Mouse (Mus musculus) monocyte, adult 2 months (primary cell): ENCODE measurements around the gene Hist1h2bc.
"Not testable (repeated sequence)": the region's sequence is repeated elsewhere in the genome, so short reads cannot be mapped to it uniquely, and the experiment has no call there.

Source experiments
- DNase-seq, 2 experiments: peaks; one replicate each; pipeline ENCODE4 v3.0.0; 2022; ENCODE audit warnings: low spot score in 2 of 2, low read depth in 1 of 2

Gene Hist1h2bc

DNA sequence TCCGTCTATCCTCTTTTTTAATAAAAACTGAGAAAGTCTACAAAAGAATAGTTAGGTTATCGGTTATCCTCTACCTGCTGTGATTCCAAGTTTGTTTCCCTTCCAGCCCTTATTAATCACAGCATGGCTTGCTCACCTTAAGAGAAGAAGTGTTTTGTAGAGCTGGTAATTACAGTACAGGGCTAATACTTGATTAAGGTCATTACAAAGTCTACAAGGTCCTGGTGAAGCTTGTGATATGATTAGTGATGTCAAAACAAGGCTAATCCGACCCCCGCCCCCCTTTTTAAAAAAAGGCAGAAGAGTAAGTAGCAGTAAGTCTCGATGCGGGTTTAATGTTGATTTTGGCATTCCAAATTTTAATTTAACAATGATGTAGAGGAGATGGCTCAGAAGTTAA lies 15.0 kb downstream of the Hist1h2bc start:
- DNase-seq = no peak

DNA sequence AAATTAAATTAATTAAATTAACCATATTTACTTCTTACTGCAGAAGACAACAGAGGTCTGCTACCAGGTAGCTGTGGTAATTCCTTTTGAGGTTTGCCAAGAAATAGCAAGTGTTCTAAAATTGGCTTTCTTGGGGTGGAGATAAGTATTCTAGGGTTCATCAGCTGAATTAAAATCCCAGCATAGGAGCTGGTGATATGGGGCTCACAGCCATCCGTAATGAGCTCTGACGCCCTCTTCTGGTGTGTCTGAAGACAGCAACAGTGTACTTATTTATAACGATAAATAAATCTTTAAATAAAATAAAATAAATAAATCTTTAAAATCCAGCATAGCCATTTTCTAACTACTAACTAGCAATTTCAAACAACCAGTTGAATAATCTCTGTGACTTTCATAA lies 15.8 kb downstream of the Hist1h2bc start:
- DNase-seq = no peak

DNA sequence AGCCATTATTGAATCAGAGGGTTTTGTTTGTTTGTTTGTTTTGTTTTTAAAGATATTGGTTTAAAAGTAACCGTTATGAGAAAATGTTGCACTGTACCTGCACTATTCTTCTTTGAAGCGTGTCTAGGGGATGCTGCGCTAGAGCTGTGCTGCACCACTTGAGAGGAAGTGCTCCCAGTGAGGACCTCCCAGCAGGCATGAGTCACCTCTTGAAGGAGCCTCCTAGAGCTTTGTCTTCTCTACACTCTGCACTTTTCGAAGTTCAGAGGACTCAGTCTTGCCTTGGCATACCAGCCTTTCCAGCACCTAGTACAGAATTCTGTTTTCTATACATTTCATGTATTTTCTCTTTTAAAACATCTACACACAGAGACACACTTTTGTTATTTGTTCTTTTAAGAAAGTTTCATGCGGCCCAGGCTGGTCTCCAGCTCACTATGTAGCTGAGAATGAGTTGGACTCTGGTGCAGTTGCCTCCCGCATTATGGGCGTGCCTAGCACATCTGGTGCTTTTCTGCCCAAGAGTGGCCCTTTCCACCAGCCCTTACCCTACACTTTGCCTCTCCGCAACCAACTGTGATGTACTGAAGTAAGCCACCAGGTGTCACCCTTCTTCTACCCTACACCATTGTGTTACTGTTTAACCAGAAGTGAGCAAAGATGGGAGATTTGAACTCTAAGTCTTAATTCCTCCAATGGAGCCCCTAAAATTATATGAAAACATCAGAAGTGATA lies 17.0 kb downstream of the Hist1h2bc start:
- peak in 1 of 2 experiments; percentile 60 for DNase-seq

DNA sequence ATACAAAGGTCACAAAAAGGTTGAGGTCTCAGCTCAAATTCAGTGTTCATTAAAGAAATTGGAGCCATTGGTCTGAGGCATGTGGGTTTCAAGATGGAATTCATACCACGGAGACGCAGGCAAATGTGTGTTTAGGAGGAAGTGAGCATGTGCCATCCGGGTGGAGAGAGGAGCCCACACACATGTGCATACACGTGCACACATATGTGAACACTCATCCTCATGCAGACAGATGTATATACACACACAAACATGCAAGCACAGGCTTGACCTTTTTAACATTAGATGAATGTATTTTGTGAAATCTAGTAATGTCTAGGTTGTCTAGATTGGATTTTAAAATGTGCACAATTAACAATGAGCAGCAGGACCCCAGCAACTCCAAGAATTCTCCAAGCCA lies 18.2 kb downstream of the Hist1h2bc start:
- no peak for DNase-seq

DNA sequence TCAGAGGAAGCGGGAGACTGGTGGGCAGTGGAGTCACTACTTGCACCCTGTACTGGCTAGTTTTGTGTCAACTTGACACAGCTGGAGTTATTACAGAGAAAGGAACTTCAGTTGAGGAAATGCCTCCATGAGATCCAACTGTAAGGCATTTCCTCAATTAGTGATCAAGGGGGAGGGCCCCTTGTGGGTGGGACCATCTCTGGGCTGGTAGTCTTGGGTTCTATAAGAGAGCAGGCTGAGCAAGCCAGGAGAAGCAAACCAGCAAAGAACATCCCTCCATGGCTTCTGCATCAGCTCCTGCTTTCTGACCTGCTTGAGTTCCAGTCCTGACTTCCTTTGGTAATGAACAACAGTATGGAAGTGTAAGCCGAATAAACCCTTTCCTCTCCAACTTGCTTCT lies 18.8 kb downstream of the Hist1h2bc start:
- DNase-seq = not testable (repeated sequence)

DNA sequence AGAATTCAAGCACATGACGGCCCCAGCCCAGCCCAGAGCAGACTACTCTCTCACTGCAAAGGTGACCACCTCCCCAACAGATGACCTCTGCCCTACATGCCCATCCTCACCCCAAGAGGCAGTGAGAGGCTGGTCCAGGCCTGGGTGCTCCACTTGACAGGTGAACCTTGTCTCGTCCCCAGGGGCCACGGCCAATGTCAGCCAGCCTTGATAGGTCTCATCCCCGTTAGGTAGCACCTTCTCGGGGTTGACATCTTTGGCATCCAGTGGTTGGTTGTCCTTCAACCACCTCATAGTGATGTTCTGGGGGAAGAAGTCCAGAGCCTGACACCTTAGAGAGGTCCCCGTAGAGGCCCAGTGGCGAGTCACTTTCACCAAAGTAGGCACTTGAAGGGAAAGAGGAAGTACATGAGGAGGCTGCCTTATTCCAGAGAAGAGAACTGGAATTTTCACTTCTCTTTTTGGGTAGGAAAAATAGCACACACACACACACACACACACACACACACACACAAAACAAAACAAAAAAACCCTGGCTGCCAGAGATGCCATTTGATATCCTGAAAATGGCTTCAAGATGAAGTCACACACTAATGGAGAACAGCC lies 21.9 kb downstream of the Hist1h2bc start:
- DNase-seq = no peak

DNA sequence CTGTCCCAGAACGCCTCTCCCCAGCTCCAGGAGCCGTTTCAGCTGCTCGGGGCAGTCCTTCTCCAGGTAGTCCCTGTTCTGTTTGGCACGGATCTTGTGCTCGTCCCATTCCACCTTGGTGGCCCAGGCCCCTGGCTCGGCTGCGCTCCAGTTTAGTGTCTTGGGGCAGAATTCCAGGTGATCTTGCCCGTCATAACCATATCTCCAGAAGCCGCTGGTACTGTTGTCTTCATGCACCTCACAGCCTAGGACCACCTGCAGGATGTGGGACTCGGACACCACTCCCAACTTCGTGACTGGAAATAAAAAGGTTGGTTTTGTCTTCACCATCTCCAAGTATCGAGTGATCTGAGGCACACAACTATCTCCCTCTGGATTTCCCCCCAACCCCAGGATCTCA lies 22.8 kb downstream of the Hist1h2bc start:
- DNase-seq = no peak

DNA sequence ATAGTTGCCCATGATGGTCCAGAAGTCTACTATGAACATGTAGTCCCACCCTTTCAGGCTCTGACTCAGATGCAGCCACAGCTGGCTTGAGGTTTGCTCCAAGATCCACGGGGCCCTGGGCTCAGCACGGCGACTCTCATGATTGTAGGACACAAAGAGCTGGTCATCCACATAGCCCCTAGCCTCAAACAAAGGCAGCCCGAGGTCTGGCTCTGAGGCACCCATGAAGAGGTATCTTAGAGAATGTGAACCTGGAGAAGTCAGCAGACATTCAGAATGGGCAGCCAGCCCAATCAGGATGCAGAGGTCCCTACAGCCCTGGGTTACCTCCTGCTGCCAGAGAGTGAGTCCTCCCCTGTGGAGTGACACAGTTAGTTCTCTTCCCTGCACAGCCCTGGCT lies 24.0 kb downstream of the Hist1h2bc start:
- no peak for DNase-seq

DNA sequence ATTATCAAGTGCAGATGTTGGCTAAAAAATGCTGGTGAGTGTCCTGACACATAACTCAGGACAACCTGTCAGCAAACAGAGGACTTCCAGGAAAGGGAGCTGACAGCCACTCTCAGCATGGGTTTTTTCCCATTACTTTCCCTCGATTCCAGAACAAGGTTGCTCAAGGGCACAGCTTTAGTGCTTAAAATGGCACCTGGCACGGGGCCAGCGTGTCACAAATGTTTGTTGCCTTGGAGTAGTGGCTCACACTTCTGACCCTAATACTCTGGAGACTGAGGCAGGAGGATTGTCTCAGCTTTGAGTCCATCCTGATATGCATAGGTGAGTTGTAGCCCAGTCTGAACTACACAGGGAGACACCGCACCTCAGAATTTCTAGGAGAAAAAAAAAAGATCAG lies 24.7 kb downstream of the Hist1h2bc start:
- no peak for DNase-seq

DNA sequence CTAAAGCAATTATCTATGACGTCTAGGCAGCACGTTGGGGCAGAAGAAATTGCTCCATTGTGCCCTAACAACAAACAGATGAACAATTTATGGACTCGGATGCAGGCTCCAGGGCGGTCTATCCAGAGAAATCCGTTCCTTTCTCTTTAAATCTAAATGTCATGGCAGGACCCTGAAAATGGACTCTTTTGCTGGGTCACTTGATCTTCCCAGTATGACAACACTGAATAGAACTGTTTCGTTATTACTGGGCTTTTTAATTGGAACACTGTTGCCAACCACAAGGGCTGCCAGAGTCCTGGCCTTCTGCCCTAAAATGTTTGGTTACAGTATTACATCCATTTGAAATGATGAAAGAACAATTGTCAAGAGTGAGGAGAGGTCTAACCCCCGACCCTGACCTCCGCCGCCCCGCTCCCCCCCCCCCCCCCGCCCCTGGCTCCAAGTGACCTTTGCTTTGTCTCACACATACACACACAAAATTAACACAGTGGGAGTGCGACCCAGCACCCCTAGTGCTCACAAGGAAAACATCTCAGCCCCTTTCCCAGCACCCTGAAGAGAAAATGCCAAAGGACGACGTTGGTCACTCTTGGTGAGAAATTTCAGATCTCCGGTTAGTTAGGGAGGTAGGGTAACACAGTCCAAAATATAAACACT lies 25.8 kb downstream of the Hist1h2bc start:
- no peak for DNase-seq

DNA sequence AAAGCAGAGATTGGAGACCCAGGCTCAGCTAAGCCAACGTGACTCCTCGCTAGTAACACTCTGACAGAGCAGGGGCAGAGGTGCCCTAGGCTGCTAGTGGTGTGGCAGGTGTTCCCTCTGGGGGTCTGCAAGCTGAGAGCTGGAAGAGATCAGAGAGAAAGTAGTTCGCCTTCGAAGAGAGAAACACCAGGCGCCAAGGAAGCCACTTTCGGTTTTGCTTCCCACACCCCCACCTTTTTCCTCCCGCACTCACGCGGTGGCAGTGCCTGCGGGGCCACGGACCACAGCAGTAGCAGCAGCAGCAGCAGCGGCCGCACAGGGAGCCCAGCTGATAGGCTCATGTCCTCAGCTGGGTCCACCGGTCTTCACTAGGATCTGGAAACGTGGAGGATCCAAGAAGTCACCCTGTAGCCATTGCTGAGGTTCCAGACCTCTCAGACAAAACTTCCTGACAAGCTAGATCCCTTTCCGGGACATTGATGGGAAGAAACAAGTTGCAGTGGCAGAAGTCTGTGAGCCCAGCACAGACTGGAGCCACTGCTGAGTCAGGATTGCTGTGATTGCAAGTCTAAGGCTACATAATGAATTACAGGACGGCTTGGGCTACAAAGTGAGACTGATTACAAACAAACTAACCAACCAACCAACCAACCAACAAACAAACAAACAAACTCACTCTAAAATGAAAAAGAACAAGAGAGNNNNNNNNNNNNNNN lies 26.5 kb downstream of the Hist1h2bc start, which contains the start of gene Hfe:
Gene Hfe (minus strand): TSS at position 481 of the 716 bp plus-strand sequence.
- DNase-seq = peak in 1 of 2 experiments; percentile 38

DNA sequence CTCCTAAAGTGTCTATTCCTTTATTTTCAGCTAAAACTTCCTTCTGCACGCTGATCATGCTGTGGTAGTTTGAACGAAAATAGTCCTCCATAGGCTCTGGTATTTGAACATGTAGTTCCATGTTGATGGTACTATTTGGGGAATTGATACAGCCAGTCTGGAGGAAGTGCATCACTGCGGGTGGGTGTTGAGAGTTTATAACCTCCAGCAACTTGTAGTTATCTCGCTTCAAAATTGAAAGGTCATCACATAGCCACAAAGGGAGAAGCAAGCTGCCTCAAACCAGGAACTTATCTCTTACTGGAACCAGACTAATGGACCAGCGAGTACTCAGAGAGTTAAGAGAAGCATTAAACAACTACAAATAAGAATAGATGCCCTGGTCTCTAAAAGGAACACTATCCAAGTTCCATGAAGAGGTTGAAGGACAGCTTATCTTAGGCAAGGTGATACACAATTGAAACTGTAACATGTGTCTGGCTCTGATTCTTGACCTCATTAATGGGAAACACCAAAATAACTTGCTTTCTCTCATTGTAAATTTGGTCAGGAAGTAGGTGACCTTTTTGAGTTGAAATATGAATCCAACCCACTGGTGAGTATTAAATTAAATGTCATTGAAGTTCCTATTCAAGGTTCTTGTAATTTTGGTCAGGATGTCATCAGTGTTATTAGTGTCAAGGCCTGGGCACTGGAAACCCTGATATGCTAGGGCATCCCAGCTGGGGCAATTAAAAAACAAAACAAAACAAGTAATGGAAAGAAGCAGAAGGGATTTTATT lies 32.5 kb downstream of the Hist1h2bc start:
- no peak for DNase-seq

DNA sequence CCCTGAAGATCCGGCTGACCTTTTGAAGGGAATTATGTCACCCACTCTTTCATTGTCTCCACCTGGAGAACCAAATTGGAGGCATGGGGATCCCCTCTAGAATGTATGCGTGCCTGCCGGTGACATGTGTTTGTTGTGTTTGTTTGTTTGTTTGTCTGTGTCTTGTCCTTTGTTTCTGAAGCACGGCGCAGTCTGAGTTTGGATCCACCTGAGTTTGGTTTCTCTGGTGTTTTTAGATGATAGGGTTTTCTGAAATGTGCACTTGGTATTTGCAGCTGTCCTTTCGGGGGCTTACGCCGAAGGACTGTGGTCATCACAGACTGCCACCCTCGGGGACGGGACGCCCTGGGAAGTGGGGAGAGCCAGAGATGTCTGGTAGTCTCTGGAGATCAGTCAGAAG lies 33.2 kb downstream of the Hist1h2bc start:
- no peak for DNase-seq

DNA sequence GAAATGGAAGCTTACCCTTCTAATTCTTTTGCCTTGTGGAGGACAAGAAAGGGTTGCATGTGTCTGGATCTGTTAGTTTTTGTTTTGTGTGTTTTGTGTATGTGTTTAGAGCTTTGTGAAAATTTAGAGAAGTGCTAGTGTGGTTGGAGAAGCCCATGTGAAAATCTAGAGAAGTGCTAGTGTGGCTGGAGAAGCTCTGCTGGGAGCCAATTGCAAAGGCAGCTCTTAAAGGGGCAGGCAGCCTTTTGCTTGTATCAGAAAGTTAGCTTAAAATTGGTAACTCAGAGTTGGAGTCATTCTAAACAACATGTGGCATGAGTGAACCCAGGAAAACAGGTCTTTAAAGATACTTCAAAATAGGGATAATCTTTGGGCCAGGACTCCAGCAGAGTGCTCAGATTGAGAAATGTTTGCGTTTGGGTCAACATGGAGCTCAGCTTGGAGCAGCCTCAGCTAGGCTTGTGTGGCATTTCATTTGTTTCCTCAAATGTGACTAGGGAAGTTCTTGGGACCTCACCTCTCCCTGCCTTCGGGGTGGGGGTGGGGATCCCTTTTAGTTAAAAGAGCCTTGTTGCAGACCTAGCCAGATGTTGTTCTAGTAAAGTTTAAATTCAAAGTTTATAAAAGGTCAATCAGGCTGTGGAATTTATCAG lies 33.7 kb downstream of the Hist1h2bc start:
- not testable (repeated sequence) for DNase-seq

DNA sequence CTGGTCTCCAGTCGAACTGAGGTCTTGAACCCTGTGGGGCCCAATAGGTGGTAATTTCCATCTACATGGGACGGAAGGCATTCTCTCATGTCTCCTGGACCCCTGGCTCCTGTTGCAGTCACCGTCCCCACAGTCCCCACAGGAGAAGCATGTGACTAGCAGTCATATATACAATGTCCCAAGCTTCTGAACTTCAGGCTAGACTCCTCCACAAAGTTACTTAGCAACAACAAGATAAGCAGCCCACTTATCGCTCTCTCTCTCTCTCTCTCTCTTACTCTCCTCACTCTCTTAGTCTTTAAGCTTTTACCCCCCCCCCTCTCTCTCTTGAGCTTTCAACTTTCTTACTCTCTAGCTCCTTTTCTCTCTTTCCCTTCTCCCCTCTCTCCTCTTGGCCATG lies 40.2 kb downstream of the Hist1h2bc start:
- DNase-seq = no peak

DNA sequence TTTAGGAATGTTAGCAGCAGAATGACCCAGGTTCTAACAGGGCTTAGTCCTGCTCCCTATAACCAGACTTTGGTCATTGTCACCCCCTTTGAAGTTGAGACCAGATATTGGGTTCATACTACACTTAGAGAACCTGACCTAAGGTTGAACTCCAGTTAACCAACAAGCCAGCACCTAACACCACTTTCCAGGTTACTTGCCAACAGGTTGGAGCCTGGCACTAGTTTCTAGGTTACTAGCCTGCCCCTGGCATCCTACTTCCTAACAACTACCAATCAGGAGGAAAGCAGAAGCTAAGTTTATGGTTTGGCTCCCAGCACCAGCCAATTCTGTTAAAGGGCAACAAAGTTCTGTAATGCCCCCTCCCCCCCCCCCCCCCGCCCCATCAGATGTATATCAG lies 41.2 kb downstream of the Hist1h2bc start:
- no peak for DNase-seq

DNA sequence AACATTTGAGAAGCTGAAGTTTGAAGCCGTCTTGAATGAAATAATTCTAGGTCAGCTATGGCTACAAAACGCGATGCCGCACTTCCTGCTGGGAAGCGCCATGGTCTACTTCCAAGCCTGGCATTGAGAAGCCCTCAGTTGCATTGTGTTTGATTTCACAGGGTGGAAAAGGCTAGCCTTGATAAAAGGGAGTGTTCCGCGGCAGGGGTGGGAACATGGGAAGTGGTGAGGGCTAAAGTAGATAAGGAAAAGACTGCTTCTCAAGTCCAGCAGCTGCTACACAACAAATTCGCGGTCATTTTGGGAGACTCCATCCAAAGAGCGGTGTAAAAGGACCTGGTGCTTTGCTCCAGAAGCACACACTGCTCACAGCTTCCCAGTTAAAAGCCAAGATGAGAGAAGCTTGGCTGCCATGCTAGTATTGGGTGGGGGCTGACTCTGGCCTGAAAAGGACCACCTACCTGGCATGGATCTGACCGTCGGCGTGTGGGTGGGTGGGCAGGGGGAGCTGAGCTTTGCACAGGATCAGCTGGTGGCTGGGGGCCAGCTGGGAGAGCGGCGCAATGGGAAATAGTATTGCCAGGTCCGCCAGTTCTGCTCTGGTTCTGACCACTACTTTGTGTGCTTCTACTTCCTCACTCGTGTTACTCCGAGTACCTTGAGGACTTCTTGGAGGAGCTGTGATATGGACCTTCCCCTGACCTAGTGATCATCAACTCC lies 44.6 kb downstream of the Hist1h2bc start:
- no peak for DNase-seq

DNA sequence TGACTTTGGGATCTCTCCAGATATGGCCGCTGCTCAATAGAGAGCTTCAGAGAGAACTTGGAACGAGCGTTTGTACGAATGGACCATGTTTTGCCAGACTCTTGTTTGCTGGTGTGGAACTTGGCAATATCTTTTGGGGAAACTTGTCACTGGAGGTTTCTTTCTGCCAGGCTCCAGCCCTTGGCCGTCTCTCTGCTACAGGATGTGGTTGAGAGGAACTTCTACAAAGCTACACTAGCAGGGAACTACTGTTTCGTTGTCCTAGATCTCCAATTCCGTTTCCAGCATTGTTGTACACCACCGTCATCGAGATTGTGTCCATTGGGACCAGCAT lies 45.2 kb downstream of the Hist1h2bc start:
- DNase-seq = no peak

DNA sequence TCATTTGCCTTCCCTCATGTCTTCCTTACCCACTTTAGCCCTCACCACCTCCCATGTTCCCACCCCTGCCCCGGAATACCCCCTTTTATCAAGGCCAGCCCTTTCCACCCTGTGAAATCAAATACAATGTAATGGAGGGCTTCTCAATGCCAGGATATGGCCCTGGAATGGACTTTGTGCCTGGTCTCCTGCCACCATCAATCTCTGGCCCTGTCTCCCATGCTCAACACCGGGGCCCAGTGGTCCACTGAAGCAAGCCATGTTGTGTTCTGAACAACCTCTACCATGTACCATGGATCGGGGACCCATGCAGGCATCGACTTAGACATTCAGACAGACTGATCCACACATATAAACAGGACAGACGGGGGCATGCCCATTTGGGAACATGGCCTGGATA lies 45.7 kb downstream of the Hist1h2bc start:
- no peak for DNase-seq

DNA sequence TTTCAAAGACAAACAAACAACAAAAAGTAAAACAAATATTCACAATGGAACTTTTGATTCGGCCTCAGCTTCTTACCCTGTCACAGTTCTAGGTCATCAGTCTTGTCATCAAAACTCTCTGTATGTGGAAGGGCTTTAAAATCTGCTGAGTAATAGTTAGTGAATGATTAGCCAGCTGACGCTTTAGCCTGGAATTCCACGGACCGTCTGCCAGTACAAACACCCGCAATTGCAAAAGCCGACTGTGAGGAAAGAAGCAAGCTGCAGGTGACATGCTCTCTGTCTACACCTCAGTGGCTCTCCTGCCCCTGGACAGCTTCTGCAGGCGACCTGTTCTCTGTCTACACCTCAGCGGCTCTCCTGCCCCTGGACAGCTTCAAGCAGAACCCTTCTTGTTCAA lies 46.5 kb downstream of the Hist1h2bc start:
- DNase-seq = no peak
